Mouse (Mus musculus) E14TG2a.4 (cell line): ENCODE data around the gene Zfp277.

Source experiments
- H3K27me3 ChIP-seq: 2 replicates; pipeline ENCODE4 v1.6.1; 2014; ENCODE audit warnings: low read length, control low read depth; ENCODE audit not compliant: insufficient read depth
- H3K36me3 ChIP-seq: 2 replicates; pipeline ENCODE4 v1.6.1; 2014; ENCODE audit warnings: low read length, control low read depth; ENCODE audit not compliant: insufficient read depth
- H3K4me1 ChIP-seq: replicated peaks from 2 replicates; pipeline ENCODE4 v1.6.1; 2014; ENCODE audit warnings: low read depth, low read length, control low read depth
- H3K4me3 ChIP-seq: replicated peaks from 2 replicates; pipeline ENCODE4 v1.5.1; 2014; ENCODE audit warnings: mild to moderate bottlenecking, low read length
- H3K9me3 ChIP-seq: 2 replicates; pipeline ENCODE4 v1.6.1; 2014; ENCODE audit warnings: low read length, control low read depth
- CTCF ChIP-seq: conservative IDR thresholded peaks from 2 replicates; pipeline ENCODE4 v1.5.1; 2014; ENCODE audit warnings: low read length
- NANOG ChIP-seq: IDR thresholded peaks from 2 replicates; pipeline ENCODE4 v1.6.1; 2014; ENCODE audit warnings: borderline replicate concordance, low read length, mixed read lengths
- POU5F1 ChIP-seq: IDR thresholded peaks from 2 replicates; pipeline ENCODE4 v1.6.1; 2014; ENCODE audit warnings: low read length, borderline replicate concordance

Zfp277 gene

DNA sequence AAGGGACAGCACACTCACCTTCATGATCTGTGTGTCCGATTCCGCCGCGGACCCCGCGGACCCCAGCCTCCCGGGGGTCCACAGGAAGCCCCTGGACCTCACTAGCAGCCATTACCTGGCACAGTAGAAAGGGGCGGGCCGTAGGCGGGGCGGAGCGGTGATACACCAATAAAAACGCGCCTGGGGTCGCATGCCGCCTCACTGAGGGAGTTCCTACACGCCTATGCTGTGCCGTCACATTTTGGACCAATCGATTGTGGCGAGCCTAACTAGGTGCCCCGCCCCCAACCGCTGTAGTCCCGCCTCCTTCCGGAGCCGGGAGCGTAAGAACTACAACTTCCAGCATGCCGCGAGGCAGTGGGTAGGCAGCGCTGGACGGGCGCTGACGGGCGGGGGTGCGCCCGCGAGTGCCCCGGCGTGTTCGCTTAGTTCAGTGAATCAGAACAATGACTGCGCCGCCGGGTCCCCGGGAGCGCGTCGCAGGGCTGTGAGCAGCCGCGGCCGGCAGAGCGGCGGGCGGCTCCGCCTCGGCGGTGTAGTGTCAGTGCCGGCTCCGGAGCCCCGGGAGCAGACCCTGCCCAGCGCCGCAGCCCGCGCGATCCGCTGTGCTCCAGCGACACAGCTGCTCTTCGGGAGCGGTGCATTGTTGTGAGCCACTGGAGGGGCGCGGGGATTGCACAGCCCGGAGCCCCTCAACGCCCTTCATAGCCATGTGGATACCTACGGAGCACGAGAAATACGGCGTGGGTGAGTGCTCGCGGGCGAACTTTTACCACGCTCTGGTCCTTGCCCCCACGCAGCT is at the start of gene Zfp277, which contains the start of gene Dock4:
Zfp277 (minus strand) TSS at position 255 of the 802 bp plus-strand sequence.
Dock4 (plus strand) TSS at position 305 of the 802 bp plus-strand sequence.
- Histone ChIP-seq H3K9me3 (peaks cover 5% of the 10 kb centered on the region; the same call in 1 of the 2 replicates), H3K27me3 (peaks cover 16% of the 10 kb centered on the region), H3K4me1 (peaks cover 23% of the 10 kb centered on the region), H3K4me3 (peak within 1 kb of the TSS; percentile 98), H3K36me3 (no peaks in the 10 kb centered on the region; the same call in 1 of the 2 replicates)
- TF ChIP-seq POU5F1 (no peak), CTCF (no peak), NANOG (no peak)

DNA sequence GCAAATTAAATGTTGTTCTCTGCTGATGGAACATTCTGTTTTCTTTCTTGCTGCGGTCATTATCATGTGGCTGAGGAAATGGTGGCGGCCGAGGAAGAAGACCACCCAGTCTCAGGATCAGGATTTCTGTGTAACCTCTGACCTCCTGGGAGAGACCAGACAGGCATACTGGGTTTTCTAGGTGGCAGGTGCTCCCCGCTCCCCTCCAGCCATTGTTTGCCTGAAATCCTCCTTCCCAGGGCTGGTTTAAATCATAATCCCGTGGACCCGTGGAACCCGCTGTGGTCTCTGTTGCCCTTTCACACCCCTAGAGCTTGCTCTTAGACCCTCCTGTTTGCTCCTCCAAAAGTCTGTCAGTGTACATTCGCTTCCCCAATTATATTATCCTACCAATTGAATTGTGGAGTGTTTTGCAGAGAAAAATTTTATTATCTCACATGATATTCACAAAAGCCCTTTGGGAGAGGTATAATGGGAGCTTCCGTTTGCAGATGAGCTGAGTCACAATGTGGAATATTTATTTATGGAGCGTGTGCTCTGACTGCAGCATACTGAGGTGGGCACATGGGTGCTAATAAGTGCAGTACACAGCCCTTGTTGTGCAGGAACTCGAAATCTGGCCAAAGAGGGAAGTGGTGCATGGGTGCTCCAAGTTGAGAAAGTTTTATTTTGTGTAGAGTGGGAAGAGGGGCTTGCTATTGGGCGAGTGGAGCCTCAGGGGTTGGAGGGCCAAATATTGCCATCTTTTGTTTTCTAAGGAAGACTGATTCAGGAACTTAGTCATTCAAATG is 40.5 kb upstream of the Zfp277 start:
- Histone ChIP-seq H3K36me3 (no peaks in the 10 kb centered on the region), H3K27me3 (no peaks in the 10 kb centered on the region), H3K4me3 (no peak overlapping the region), H3K9me3 (peaks cover 10% of the 10 kb centered on the region), H3K4me1 (peaks cover 26% of the 10 kb centered on the region)
- TF ChIP-seq NANOG (no peak), CTCF (no peak), POU5F1 (no peak)

DNA sequence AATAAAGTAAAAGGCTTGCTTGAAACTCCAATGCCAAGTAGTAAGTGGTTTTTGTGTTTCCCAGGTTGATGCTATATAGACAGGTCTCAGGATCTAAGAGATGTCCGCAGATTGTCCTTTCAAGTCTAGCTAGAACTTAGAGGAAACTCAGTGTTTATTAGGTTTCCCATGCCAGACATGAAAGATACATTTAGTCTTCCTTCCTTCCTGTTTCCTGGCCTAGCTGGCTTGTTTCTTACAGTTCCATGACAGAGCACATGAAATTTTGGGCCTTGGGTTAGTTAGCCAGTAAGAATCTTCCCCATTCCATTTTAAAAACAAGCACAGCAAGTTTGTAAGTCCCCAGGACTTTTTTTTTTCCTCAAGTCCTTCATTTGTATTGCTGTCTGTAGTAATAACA is 39.5 kb upstream of the Zfp277 start:
- Histone ChIP-seq H3K36me3 (no peaks in the 10 kb centered on the region), H3K27me3 (no peaks in the 10 kb centered on the region), H3K9me3 (peaks cover under 1% of the 10 kb centered on the region; the same call in 1 of the 2 replicates), H3K4me3 (no peak overlapping the region), H3K4me1 (peaks cover 26% of the 10 kb centered on the region)
- TF ChIP-seq POU5F1 (no peak), CTCF (no peak), NANOG (no peak)

DNA sequence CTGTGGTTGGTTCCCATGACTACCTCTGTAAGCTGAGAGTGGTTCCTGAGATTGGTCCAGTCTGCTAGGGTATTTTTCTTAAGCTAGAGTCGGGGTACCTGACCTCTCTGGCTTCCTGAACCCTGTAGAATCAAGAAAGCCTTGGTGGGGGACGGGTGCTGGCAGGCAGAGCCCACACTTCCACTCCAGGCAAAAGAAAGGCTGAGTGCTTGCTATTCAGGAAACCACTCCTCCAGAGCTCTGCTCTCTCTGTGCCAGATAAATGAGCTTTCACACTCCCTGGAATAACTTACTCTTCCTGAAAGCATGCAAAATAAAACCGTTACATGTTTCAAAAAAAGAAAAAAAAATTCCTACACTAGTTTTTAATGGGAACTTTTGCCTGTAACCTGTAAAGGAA is 38.5 kb upstream of the Zfp277 start:
- no peaks in the 10 kb centered on the region for H3K36me3 ChIP-seq
- H3K9me3 ChIP-seq, result no peaks in the 10 kb centered on the region
- no peak for TF ChIP-seq CTCF
- TF ChIP-seq NANOG, result no peak
- TF ChIP-seq POU5F1, result no peak
- no peaks in the 10 kb centered on the region for H3K27me3 ChIP-seq
- H3K4me1 ChIP-seq, result peaks cover 26% of the 10 kb centered on the region
- no peak overlapping the region for H3K4me3 ChIP-seq

DNA sequence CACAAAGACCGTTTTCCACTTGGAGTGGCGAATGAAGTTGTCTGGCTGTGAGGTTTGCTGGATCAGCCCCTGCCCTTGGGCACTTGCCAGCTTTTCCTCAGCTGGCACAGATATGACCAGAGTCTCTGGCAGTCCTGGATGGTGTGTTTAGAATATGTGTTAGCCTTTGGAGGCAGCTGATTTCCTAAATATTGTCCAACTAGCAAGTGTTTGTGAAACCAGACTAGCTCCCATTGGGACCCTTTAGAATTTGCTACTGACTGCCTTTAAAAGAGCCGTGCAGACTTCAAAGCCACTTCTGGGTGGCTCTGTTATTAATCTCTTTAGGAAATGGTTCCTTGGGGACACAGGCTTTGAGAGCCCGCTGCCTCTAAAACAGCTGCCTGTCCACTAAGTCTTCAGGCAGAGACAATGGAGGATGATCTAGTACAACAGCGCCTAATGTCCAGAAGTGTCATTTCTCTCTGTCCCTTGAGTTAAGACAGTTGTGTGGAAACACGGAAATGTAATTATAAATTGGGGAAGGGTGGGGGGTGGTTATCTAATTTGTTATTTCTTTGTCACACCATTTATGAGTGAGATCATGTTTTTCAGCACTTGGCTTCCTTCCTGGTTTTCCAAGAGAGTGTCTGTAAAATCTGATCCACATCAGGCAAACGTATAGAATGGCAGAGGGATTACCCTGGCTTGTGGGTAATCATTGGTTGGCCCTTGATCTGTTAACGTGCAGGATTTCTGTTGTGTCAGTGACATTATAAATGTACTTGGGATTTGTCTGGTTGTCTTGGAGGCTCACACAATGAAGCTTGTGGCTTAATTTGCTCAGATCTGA is 32.1 kb upstream of the Zfp277 start:
- no peaks in the 10 kb centered on the region for H3K36me3 ChIP-seq
- TF ChIP-seq NANOG, result no peak
- no peak for TF ChIP-seq CTCF
- TF ChIP-seq POU5F1, result no peak
- no peaks in the 10 kb centered on the region; the same call in 1 of the 2 replicates for H3K4me1 ChIP-seq
- no peaks in the 10 kb centered on the region for H3K9me3 ChIP-seq
- H3K27me3 ChIP-seq, result no peaks in the 10 kb centered on the region
- no peak overlapping the region for H3K4me3 ChIP-seq

DNA sequence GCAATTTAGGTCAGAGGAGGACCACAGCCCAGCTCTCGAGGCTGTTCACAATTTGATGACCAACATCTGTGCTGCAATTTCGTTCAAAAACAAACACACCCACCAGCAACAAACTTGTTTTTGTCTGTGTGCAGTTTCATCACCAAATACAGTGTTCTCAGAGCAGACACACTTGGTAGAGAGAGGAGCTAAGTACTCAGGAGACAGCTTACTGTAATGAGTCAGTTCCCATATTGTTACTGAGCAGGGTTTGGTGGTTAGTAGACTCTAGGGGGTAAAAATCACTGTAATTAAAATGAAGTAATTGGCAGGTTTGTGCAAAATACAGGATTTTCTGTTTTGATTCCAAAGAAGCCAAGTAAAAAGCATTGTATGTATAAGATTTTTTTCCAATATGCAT is 28.0 kb upstream of the Zfp277 start:
- Histone ChIP-seq H3K36me3 (no peaks in the 10 kb centered on the region), H3K27me3 (no peaks in the 10 kb centered on the region), H3K9me3 (no peaks in the 10 kb centered on the region), H3K4me3 (no peak overlapping the region), H3K4me1 (no peaks in the 10 kb centered on the region; the same call in 1 of the 2 replicates)
- TF ChIP-seq NANOG (no peak), POU5F1 (no peak), CTCF (no peak)

DNA sequence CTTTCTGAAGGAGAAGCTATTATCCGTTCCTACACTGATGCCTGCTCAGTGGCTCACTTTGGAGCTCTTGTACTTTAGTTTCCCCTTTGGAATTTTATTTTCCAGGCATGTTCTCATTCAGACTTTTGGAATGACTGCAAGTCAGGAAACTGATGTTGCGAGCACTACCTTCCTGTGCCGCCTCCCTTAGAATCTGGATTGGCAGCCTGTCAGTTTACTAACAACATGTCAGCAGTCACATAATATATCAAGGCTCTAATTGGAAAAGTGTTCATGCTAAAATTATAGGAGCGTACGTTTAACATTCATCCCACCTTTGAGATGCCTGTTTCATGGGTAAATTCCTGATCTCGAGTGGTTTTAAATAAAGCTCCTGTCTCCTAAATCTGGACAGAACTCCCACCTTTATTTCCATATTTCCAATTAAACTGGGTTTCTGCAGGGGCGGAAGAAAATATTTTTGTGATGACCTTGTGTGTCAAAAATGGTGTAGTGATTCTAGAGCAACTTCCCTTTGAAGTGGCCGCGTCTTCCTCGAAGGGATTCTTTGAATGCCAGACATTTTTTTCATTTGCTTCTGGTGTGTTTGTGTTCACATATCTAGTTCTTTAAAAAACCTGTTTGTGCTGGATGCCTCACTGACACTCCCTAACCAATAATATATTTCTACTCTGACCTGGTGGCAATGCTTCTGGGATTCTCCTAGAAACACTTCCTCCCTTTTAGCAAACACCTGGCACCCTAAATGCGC is 26.1 kb upstream of the Zfp277 start:
- Histone ChIP-seq H3K27me3 (no peaks in the 10 kb centered on the region), H3K4me1 (no peaks in the 10 kb centered on the region), H3K4me3 (no peak overlapping the region), H3K9me3 (no peaks in the 10 kb centered on the region), H3K36me3 (no peaks in the 10 kb centered on the region)
- TF ChIP-seq POU5F1 (no peak), NANOG (no peak), CTCF (no peak)
